Mouse (Mus musculus): ENCODE measurements around the gene Ino80. TPM values are rescaled to one million over a fixed set of nuclear protein-coding genes. Genes with fewer than 3 reads are reported as not detected.

Gene Ino80
- 10 to 100 TPM; 38.1 to 39.4 TPM for total RNA-seq (2023)

DNA sequence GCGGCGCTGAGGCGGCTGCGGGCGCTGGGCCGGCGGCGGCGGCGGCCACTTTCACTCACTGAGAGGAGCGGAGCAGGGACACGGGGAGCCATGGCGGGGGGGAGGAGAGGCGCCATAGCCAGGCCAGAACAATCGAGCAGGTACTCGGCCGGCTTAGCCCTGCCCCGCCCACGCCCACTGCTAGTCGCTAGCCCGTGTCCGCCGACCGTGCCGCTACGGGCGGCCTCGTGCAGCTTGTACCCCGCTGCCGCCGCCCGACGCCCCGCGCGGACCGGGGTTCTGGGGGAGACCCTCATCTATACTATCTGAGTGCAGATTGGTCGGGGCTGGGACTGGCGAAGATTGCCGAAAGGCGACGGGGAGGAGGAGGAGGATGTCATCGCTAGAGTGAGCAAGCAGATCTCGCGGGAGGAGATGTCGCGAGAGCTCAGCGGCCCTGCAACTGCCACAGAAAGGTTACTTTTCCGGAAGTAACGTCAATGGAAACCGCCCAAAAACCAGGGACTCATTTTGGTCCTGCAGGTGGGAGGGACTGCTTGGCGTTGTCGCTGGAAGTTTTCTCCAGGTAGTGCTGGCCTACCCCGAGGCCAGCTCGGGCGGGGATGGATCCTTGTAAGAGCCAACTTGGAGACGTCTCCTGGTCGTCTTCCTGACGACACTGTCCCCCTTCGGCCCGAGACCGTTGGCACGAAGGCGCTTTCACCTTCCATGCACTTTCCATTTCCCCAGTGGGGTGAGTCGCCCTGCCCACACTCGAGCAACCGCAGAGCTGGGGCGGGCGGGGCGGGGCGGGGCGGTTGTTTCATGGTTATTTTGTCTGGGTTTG is at the start of gene Ino80:
Gene Ino80 (minus strand): TSS at position 117 of the 826 bp plus-strand sequence.

DNA sequence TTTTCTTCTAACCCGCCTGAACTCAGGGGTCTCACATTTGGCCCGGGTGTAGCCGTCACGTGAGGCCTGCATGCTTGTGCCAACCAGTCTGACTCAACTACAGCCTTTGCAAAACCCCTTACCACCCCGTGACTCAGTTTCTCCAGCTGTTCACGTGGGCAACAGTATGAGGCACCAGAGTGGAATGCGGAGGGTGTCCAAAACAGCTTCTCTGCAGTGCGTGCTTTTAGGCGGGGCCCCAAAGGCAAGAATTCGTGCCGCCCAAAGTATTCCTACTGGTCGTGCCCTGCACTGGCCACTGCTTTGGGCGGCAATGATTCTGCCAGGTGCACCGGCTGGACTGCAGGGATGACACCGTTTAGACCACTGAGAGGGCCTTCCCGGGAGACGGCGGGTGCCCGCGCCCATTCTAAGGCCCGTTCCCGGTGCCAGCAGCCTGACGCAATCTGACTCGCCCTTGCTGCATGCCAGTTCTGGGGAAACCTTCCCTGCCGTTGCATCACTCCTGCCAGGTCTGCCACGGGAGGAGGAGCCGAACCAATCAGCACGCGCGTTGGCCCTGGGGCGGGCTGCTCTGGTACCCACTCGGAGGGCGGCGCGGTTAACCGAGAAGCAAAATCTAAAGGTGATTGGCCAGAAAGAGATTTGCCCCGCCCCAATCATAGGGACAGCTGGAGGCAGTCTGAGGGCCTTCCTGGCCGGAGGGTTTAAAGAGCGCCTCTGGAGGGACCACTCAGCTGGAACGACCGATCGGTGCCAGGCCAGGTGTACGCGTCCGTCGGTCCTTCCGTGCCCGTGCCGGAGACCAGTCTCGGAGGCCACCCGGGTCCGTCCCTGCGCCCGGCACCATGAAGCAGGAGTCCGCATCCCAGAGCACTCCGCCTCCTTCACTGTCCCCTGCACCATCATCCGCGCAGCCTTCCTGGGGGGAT is 126.7 kb downstream of the Ino80 start, which contains the start of gene Chac1:
Gene Chac1 (plus strand): TSS at position 675 of the 932 bp plus-strand sequence.

DNA sequence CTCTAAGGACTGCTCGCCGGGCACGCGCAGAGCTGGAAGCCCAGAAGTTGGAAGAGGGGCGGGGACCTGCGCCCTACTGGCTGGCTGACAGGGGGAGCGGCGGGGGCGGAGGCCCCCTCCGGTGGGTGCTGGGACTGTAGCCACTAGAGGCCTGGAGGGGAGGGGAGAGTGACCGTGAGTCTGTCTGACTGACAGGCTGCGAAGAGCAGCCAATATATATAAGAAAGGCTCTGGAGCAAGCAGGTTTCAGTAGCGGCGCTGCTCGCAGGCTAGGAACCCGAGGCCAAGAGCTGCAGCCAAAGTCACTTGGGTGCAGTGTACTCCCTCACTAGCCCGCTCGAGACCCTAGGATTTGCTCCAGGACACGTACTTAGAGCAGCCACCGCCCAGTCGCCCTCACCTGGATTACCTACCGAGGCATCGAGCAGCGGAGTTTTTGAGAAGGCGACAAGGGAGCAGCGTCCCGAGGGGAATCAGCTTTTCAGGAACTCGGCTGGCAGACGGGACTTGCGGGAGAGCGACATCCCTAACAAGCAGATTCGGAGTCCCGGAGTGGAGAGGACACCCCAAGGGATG is 151.8 kb downstream of the Ino80 start, which contains the start of gene Dll4:
Gene Dll4 (plus strand): TSS at position 217 of the 576 bp plus-strand sequence.

Other genes with a start within 250 kb of the Ino80 start
- not detected for gene Ppp1r14d, start 247.8 kb downstream of the Ino80 start, total RNA-seq (2023)
- gene Spint1, start 240.3 kb downstream of the Ino80 start, total RNA-seq (2023), result 1 to 10 TPM; 2.8 to 3.5 TPM
- gene Rhov, start 206.4 kb downstream of the Ino80 start, total RNA-seq (2023), result 1 to 10 TPM; 1.2 to 1.3 TPM
- 10 to 100 TPM; 50.9 to 55.5 TPM for gene Vps18, start 188.9 kb downstream of the Ino80 start, total RNA-seq (2023)
- under 1 TPM in 1 of 2 experiments, not detected in 1; 0.27 TPM for gene Dll4, start 151.9 kb downstream of the Ino80 start, total RNA-seq (2023)
- gene Chac1, start 126.5 kb downstream of the Ino80 start, total RNA-seq (2023), result not detected
- gene Exd1, start 69.9 kb upstream of the Ino80 start, total RNA-seq (2023), result under 1 TPM; 0.60 to 0.70 TPM
- gene Chp1, start 70.0 kb upstream of the Ino80 start, total RNA-seq (2023), result 100 to 1,000 TPM; 129 to 143 TPM
- gene Nusap1, start 140.6 kb upstream of the Ino80 start, total RNA-seq (2023), result 1 to 10 TPM in 1 of 2 experiments, under 1 TPM in 1; 0.73 to 1.0 TPM
- not detected for gene Oip5, start 140.8 kb upstream of the Ino80 start, total RNA-seq (2023)
- 1 to 10 TPM; 8.8 to 9.1 TPM for gene Ndufaf1, start 185.1 kb upstream of the Ino80 start, total RNA-seq (2023)
- 10 to 100 TPM; 32.0 to 37.7 TPM for gene Rtf1, start 197.4 kb upstream of the Ino80 start, total RNA-seq (2023)

Measured in monocyte, adult 59 days (primary cell).